Mouse (Mus musculus): ENCODE measurements around the gene Tk2. TPM values are rescaled to one million over a fixed set of nuclear protein-coding genes. Genes with fewer than 3 reads are reported as not detected.

Tk2 gene
- polyA plus RNA-seq, 1 experiment: 5.6 TPM

DNA sequence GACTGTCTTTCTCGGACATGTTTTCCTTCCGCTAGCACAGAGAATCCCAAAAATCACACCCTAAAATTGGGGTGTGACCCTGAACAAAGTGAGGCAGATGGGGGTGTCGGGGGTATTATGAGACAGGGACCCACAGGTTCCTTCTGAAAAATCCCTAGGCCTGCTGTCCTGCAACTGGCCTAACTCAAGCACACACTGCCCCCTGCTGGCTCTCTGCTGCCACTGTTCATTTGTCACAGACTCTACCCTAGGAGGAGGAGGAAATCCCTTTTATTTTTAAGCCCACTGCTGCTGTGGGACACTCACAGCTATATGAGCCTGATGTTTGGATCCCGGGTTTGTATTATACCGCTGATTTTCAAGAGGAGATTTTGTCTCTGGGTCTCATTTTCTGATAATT is 28.6 kb downstream of the Tk2 start:
- no peak overlapping the region for H3K27ac ChIP-seq (ENCODE audit: insufficient read depth, low read depth, low read length)
- no peak overlapping the region for H3K4me3 ChIP-seq (ENCODE audit: low read depth, low read length)
- WGBS: 44% methylated on average over 5 of the region's 5 CpGs
- no peaks in the 10 kb centered on the region for H3K27me3 ChIP-seq (ENCODE audit: control insufficient read depth, insufficient read depth, low read length)
- TF ChIP-seq CTCF (IDR thresholded peaks at IDR 0.05; ENCODE audit: extremely low read depth, insufficient read length, insufficient replicate concordance, low read depth, low read length) (peak; percentile 92; the same call in 1 of the 2 replicates), POLR2A (IDR thresholded peaks at IDR 0.05; ENCODE audit: low read depth, low read length) (no peak)
- H3K4me1 ChIP-seq (ENCODE audit: control insufficient read depth, insufficient read depth, insufficient read length, low read length): no peaks in the 10 kb centered on the region
- H3K36me3 ChIP-seq (ENCODE audit: control insufficient read depth, insufficient read depth, low read length): no peaks in the 10 kb centered on the region

DNA sequence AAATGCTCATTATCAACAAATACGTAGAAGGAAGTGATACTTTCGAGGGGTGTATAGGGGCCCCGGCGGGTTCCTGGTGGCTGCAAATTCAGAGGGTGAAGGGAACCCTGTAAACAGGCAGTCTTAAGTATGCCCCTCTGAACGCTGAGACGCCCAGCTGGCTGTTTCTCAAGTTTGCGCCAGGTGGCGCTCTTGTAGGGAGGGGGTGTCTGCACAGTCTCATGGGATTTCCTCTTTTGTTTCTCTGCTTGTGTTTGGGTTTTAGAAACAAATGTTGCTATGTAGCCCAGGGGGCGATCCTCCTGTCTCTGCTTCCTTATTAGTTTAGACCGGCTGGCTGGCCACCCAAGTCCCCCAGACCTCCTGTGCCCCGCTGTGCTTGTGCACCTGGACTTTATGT is 29.3 kb downstream of the Tk2 start:
- 26% methylated on average over 11 of the region's 11 CpGs for WGBS
- Histone ChIP-seq H3K4me3 (ENCODE audit: low read depth, low read length) (no peak overlapping the region), H3K27me3 (ENCODE audit: control insufficient read depth, insufficient read depth, low read length) (0 out of 2 replicates have a peak, but pooled peaks cover 2% of the 10 kb centered on the region), H3K4me1 (ENCODE audit: control insufficient read depth, insufficient read depth, insufficient read length, low read length) (no peaks in the 10 kb centered on the region), H3K27ac (ENCODE audit: insufficient read depth, low read depth, low read length) (no peak overlapping the region), H3K36me3 (ENCODE audit: control insufficient read depth, insufficient read depth, low read length) (no peaks in the 10 kb centered on the region)
- TF ChIP-seq POLR2A (IDR thresholded peaks at IDR 0.05; ENCODE audit: low read depth, low read length) (no peak), CTCF (IDR thresholded peaks at IDR 0.05; ENCODE audit: extremely low read depth, insufficient read length, insufficient replicate concordance, low read depth, low read length) (peak; percentile 60; the same call in 1 of the 2 replicates)

DNA sequence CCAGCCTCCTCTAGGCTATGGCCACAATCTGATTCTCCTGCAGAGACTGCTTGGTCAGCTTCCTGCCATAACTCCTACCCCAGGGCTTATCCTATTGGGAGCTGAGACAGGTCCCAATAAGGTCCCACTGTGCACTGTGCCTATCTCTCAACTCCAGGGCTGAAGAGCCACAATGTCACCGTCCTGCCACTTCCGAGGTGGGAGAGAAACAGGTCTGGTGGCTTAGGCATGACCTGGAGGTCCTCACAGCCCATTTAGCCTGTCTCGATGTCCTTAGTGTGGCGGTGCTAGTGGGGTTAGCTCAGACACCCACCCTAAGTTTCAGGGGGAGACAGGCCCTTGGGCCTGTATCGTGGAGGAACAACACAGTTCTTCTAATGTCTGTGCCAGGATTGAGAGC is 30.8 kb downstream of the Tk2 start:
- no peak overlapping the region for H3K27ac ChIP-seq (ENCODE audit: insufficient read depth, low read depth, low read length)
- H3K4me3 ChIP-seq (ENCODE audit: low read depth, low read length): no peak overlapping the region
- H3K4me1 ChIP-seq (ENCODE audit: control insufficient read depth, insufficient read depth, insufficient read length, low read length): no peaks in the 10 kb centered on the region
- 0 out of 2 replicates have a peak, but pooled peaks cover 2% of the 10 kb centered on the region for H3K27me3 ChIP-seq (ENCODE audit: control insufficient read depth, insufficient read depth, low read length)
- H3K36me3 ChIP-seq (ENCODE audit: control insufficient read depth, insufficient read depth, low read length): no peaks in the 10 kb centered on the region
- TF ChIP-seq POLR2A (IDR thresholded peaks at IDR 0.05; ENCODE audit: low read depth, low read length): no peak
- no peak for TF ChIP-seq CTCF (IDR thresholded peaks at IDR 0.05; ENCODE audit: extremely low read depth, insufficient read length, insufficient replicate concordance, low read depth, low read length)
- 86% methylated on average over 5 of the region's 5 CpGs for WGBS

GRCm38 (mm10) chr8:104205292-104205691 is 43.1 kb downstream of the Tk2 start:
- Histone ChIP-seq H3K27ac (ENCODE audit: insufficient read depth, low read depth, low read length) (no peak overlapping the region), H3K4me3 (ENCODE audit: low read depth, low read length) (no peak overlapping the region), H3K4me1 (ENCODE audit: control insufficient read depth, insufficient read depth, insufficient read length, low read length) (no peaks in the 10 kb centered on the region), H3K27me3 (ENCODE audit: control insufficient read depth, insufficient read depth, low read length) (no peaks in the 10 kb centered on the region), H3K36me3 (ENCODE audit: control insufficient read depth, insufficient read depth, low read length) (no peaks in the 10 kb centered on the region)
- 53% methylated on average over 3 of the region's 3 CpGs for WGBS
- no peak for TF ChIP-seq CTCF (IDR thresholded peaks at IDR 0.05; ENCODE audit: extremely low read depth, insufficient read length, insufficient replicate concordance, low read depth, low read length)
- TF ChIP-seq POLR2A (IDR thresholded peaks at IDR 0.05; ENCODE audit: low read depth, low read length): no peak

DNA sequence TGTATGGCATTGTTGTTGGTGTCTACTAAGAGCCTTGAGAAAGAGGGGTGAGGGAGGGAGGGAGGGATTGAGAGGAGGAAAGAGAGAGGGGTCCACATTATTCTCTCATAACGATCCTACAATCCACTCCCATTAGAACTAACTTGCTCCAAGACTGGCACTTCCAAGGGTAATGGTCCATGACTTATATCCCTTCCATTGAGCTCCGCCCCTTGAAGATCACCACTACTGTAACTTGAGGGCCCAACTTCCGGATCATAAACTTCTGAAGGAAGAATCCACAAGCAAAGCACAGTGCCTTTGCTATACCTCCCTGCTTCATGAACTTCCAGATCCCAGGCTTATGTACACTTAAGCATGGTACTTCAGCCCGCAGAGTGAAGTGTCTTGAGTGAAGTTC is 46.0 kb downstream of the Tk2 start:
- no peak overlapping the region for H3K4me3 ChIP-seq (ENCODE audit: low read depth, low read length)
- no peak overlapping the region for H3K27ac ChIP-seq (ENCODE audit: insufficient read depth, low read depth, low read length)
- no peaks in the 10 kb centered on the region for H3K4me1 ChIP-seq (ENCODE audit: control insufficient read depth, insufficient read depth, insufficient read length, low read length)
- WGBS: 89% methylated on average over 4 of the region's 4 CpGs
- no peak for TF ChIP-seq POLR2A (IDR thresholded peaks at IDR 0.05; ENCODE audit: low read depth, low read length)
- TF ChIP-seq CTCF (IDR thresholded peaks at IDR 0.05; ENCODE audit: extremely low read depth, insufficient read length, insufficient replicate concordance, low read depth, low read length): no peak
- no peaks in the 10 kb centered on the region for H3K36me3 ChIP-seq (ENCODE audit: control insufficient read depth, insufficient read depth, low read length)
- no peaks in the 10 kb centered on the region for H3K27me3 ChIP-seq (ENCODE audit: control insufficient read depth, insufficient read depth, low read length)

DNA sequence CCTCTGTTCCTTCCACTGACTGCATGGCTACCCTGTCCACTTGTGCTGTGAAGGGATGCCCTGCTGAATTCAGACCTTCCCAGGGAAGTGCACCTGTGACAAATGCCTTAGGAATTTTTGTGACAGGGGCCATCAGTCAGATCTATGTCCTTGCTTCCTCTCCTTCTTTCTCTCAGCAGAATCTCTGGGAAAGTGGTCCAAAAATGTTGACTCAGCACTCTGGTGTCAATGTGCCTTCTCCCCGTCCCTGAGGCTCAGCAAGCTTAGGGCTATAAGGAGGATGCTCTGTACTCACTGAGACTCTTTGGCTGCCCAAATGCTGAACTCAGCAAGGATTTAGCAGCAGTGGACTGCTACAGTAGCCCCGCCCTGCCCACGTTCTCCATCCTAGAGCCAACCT is 46.7 kb downstream of the Tk2 start:
- no peaks in the 10 kb centered on the region for H3K4me1 ChIP-seq (ENCODE audit: control insufficient read depth, insufficient read depth, insufficient read length, low read length)
- no peak overlapping the region for H3K27ac ChIP-seq (ENCODE audit: insufficient read depth, low read depth, low read length)
- no peak overlapping the region for H3K4me3 ChIP-seq (ENCODE audit: low read depth, low read length)
- TF ChIP-seq POLR2A (IDR thresholded peaks at IDR 0.05; ENCODE audit: low read depth, low read length): no peak
- no peak for TF ChIP-seq CTCF (IDR thresholded peaks at IDR 0.05; ENCODE audit: extremely low read depth, insufficient read length, insufficient replicate concordance, low read depth, low read length)
- WGBS: 70% methylated on average over 3 of the region's 3 CpGs
- H3K27me3 ChIP-seq (ENCODE audit: control insufficient read depth, insufficient read depth, low read length): no peaks in the 10 kb centered on the region
- H3K36me3 ChIP-seq (ENCODE audit: control insufficient read depth, insufficient read depth, low read length): no peaks in the 10 kb centered on the region

GRCm38 (mm10) chr8:104199802-104200201 is 48.6 kb downstream of the Tk2 start:
- Histone ChIP-seq H3K27me3 (ENCODE audit: control insufficient read depth, insufficient read depth, low read length) (no peaks in the 10 kb centered on the region), H3K36me3 (ENCODE audit: control insufficient read depth, insufficient read depth, low read length) (no peaks in the 10 kb centered on the region), H3K4me1 (ENCODE audit: control insufficient read depth, insufficient read depth, insufficient read length, low read length) (no peaks in the 10 kb centered on the region), H3K27ac (ENCODE audit: insufficient read depth, low read depth, low read length) (no peak overlapping the region), H3K4me3 (ENCODE audit: low read depth, low read length) (no peak overlapping the region)
- no peak for TF ChIP-seq CTCF (IDR thresholded peaks at IDR 0.05; ENCODE audit: extremely low read depth, insufficient read length, insufficient replicate concordance, low read depth, low read length)
- no peak for TF ChIP-seq POLR2A (IDR thresholded peaks at IDR 0.05; ENCODE audit: low read depth, low read length)
- 60% methylated on average over 5 of the region's 5 CpGs for WGBS
